Mouse (Mus musculus): ENCODE measurements around the gene Adarb2. TPM values are rescaled to one million over a fixed set of nuclear protein-coding genes. Genes with fewer than 3 reads are reported as not detected.

The Adarb2 gene
- polyA plus RNA-seq, 1 experiment from 2014 or later, result 0.07 TPM

- no peak for DNase-seq (ENCODE audit: low spot score)
These were observed 282.1 kb downstream of the Adarb2 start for GRCm38 (mm10) chr13:8484592-8485272.

DNA sequence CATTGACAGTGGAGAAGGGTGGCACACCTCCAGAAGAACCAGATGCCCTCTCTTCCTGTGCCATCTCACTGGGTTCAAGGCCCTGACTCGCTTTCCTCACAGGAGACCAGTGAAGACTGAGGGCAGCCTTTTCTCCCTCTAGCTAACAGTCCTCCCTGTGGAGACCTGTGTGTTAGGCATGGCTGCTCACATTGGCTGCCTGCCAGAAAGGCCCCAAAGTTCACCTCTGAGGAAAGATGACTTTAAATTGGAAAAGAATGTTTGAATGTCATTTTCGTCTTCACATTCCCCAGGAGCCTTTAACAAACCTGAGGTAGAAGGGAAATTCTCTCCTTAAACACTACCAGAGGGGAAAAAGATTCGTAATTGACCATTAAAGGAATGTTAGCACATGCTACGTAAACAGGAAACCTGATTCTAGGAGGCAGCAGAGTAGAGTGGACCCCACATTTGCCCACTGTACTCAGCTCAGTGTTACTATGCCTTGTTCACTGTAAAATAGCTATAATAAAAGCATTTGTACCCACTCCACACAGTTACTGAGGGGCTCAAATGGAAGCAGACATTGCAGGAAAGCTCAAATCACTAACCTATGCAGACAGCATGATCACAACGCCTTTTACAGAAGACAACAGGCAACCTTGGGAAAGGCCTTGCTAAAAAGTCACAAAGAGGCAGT is 285.2 kb downstream of the Adarb2 start:
- DNase-seq (ENCODE audit: low spot score), result no peak

- DNase-seq (ENCODE audit: low spot score), result no peak
These were observed 290.7 kb downstream of the Adarb2 start for GRCm38 (mm10) chr13:8493363-8493762.

DNA sequence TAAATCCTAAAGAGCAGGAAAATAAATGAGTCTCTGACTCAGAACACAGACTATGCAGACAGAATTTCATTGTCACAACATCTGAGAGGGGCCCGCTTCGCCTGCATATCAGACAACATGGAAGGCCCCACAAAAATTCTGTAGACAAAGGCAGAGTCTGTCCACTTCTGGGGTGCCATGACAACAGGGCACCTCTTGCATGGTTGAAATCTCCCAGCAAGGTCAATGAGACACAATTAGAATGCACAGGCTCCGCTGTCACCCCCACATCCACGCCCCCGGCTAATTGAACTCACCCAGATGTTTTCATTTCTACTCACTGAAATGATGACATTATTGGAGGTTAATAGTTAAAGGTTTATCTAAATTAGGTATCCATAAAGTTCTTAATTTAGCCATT is 296.9 kb downstream of the Adarb2 start:
- DNase-seq (ENCODE audit: low spot score), result no peak

DNA sequence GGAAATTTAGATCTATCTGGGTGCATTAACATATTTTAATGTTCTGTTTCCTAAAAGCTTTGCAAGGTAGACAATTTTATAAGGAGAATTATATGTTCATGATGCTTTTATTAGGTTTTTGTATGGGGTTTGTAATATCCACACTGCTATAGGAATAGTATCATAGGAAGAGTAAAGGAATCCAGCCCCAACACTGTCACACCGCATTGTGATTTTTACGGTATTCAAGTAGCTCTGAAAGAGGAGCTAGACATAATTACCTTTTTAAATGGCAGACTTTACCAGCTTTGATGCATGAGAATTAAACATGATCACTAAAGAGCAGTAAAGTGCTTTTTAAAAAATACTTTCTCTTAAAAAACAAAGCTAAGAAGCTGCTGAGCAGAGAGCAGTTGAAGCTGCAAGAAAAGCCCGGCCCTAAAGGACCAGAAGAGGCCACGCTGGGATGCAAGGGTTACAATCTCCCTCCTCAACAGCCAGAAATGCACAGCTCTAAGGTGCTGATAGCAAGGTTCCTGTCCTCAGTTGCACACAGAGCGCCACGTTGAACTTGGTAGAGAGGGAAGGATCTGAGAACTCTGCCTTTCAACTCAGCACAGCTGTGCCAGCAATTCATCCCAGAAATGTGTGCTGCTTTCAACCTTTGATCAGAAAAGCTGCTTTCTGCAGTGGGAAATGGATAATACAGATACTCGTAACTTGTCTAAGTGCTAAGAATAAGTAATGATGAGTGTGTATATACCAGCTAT is 308.6 kb downstream of the Adarb2 start:
- DNase-seq (ENCODE audit: low spot score), result no peak

DNA sequence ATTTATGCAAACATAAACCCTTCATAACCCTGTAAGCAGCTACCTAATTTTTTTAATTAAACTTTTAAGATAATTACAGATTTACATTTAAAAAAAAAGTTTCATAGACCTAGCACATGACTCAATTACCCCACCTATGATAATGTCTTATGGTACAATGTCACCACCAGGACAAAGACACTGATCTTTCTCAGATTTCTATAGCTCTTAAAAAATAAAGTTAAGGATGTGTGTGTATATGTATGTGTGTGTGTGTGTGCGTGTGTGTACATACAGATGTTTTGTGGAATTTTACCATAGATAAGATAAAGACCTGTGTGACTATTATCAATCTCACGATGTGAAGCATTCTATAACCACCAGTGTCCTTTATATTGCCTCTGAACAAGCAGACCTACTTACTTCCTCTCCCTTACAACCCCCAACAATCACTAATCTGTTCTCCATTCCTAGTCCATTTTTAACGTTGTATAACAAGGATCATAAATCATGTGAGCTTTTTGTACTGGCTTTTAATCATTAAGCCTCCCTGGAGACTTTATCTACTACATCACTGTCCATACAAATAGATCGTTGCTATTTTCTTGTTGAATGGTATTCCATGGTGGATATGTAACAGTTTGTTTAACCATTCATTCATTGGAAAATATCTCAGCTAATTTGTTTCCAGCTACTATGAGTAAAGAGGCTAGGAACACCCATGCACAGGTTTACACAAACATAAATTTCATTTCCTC is 313.5 kb downstream of the Adarb2 start:
- DNase-seq (ENCODE audit: low spot score), result no peak

DNA sequence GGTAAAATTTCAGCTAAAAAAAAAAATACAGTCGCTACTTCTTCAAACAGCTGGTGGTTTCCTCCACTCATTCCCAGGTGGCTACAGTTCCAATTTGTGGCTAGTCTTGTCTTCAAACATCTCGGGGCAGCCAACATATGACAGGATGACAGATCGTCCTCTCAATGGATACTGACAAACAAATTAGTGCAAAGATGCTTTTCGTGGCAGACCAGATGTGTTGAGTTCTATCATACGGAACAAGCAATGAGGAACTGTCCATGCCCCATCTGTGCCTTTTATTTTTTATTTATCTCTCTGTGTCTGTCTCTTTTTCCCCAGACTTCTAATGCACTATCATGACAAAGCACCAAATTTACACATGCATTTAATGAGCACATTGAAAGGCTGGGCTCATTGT is 316.5 kb downstream of the Adarb2 start:
- no peak for DNase-seq (ENCODE audit: low spot score)

- DNase-seq (ENCODE audit: low spot score), result no peak
These were observed 323.3 kb downstream of the Adarb2 start for GRCm38 (mm10) chr13:8525748-8526631.

DNA sequence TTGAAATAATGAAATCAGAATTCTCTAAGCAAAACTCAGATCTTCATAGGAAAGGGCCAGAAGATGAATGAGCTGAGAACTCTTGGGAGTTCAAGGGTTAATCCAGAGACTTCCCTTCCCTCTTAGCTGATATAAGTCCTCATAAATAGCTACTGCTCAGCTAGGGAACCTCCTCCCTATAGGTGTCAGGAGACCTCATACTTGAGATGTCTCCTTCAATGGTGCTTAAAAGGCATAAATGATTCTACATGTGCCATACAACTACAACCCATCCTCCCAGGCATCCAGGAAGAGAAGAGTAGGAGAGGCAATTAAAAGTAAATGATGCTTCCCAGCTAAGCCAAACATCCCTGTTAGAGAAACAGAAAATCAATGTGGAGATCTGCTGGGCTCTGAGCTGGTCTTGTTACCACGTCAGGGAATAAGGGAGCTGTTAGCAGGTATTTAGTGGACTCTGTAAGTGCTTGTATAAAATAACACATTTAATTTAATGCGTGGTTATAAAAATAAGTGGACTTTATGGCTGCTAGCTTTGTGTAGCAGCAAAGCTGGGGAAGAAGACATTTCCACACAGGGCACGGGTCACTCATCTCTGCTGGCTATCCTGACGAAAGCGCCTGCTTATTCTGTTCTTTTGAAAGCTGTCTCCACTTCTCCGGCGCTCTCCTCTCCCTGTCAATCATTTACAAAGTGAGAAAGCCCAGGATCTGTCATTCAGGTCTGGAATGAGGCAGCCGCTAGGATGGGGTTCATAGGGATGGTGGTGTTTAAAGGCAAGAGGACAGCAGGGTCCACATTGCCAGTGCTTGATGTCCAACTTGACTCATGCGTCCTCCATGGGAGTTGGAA is 331.8 kb downstream of the Adarb2 start:
- no peak for DNase-seq (ENCODE audit: low spot score)

DNA sequence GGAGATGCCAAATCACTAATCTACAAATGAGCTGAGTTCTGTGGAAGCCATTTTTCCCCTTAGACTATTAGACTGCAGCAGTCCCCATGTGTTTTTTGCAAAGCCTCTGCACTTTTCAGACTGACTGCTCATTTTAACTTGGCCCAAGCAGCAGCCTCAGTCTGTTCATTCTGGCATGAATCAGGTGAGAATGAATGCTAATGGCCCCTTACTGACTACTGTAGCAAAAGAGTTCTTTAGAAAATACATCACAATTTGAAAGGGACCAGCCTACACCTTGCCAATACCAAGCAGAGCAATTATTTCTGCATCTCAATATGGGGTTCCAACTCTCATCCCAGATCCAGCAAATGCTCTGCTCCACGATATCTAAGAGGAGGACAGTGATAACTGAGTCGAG is 335.8 kb downstream of the Adarb2 start:
- no peak for DNase-seq (ENCODE audit: low spot score)

DNA sequence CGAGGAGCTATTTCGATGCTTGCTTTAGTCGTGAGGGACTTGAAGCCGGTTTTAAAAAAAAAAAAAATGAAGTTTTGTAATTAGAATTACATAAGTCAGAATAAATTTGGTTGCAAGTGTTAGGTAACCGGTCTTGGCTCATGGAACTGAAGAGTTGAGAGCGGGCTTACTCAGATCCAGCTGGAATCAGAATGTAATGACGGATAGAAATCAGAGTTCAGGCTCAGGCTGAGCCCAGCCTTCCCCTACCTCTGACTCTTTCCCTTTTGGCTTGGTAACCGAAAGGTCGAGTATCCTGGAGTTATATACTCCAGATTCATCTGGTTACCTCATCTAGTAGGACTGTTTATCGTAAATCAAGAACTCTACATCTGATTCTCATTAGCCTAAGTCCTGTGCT is 336.2 kb downstream of the Adarb2 start:
- no peak for DNase-seq (ENCODE audit: low spot score)

DNA sequence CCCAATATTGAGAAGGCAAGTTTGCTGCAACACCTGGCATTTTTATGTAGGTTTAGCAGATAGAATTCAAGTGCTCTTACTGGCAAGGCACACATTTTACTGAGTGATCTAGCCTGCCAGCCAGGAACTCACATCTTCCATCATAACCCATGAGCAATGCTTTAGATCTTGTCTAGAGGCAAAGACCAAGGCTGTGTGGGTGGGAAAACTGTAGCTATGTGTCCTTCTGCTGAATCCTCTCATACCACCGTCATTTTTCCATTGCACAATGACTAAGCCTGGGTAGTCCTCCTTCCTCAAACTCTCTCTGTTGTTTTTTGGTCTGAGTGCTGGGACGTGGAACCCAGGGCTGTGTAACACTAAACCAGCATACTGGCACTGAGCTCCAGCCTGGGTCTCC is 340.0 kb downstream of the Adarb2 start:
- DNase-seq (ENCODE audit: low spot score), result no peak

GRCm38 (mm10) chr13:8552242-8552641 is 349.6 kb downstream of the Adarb2 start:
- no peak for DNase-seq (ENCODE audit: low spot score)

DNA sequence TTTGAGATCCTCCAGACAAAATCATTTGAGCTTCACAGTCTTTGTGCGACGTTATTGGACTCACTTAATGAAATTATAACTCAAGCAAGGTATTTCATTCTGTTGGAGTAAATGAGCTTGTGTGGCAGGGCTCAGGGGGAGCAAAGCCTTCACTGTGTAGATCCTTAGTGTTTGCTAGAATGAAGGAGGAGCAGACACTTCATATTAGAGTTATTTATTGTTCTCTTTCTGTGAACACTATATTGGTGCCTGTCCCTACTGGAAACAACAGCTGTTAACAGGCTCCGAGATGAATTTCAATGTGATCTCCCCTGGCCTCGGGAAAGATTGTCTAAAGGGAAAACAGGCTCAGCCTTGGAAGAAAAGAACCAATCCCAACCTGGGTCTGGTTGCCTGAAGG is 355.1 kb downstream of the Adarb2 start:
- DNase-seq (ENCODE audit: low spot score), result no peak

GRCm38 (mm10) chr13:8560485-8560884 is 357.8 kb downstream of the Adarb2 start:
- no peak for DNase-seq (ENCODE audit: low spot score)

DNA sequence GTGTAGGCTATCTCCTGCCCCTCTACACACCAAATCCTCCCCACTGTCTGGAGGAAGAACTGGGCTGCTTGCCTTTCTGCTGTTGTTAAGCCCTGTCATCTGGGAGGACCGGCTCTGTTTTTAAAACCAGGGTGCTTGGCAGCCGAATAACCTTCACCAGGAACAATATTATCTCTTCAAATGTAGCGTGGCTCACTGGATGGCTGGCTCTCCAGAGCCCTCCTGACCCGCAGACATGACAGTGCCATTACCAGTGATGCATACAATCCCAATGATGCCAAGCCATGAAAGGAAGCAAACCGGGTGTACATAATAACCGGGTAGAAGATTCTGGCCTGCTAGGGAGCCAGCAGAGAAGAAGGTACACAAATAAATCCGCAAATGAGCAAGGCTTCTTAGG is 360.5 kb downstream of the Adarb2 start:
- DNase-seq (ENCODE audit: low spot score), result no peak

DNA sequence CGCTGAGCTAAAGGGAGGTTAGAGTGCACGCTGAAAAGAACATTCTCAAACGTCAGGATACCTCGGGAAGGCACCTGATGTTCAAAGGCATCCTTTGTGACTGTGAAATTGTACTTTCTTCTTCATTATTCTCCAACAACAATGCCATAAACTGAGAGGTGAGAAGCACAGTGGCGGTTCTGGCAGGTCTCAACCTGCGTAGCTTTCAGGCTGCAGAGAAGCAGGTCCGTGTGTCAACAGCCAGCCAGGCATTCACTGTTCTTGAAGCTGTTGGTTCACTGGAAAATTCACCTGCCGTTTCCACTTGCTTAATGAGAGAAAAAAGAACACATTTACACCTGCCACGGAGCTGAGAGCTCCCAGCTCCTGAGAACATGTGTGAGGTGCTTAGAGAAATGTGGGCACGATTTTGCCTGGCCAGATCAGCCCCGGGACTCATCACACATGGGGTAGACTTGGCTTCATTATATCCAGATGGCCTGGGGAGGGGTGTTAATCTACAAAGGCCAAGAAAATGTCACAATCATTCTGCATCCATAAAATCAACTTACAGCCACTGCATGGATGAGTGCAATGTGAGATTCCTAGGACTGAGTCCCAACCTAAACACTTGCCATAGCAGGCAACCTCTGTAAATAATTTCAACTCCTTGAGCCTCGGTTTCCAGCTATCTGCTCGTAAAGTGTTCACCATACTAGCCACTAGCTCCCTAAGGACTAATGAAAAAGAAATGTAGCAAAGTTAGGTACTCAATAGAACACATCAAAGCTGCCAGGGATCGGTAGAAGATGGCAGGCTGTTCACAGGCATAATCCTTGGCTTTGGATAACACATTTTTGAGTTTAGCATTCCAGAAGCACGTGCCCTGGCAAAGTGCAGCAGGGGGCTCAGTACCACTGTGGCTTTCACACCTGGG is 364.7 kb downstream of the Adarb2 start:
- DNase-seq (ENCODE audit: low spot score), result no peak

DNA sequence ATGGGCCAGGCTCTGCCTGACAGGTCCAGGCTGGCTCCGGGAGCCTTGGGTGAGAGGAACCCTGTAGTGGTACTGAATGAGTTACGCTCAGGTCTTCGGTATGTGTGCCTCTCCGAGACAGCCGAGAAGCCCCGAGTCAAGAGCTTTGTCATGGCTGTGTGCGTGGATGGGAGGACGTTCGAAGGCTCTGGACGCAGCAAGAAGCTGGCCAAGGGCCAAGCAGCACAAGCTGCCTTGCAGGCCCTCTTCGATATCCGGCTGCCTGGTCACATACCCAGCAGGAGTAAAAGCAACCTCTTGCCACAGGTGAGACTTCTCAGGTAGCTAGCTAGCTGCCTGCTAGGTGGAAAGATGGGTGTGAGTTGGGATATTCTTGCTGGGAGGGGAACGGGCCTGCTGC is 367.6 kb downstream of the Adarb2 start:
- no peak for DNase-seq (ENCODE audit: low spot score)

- DNase-seq (ENCODE audit: low spot score), result no peak
These were observed 371.2 kb downstream of the Adarb2 start for GRCm38 (mm10) chr13:8573908-8574307.

All from thymus, postnatal 0 days (tissue).